In genomic region chr14:31389421-31390147, GRCm38 (mm10) we compare ENCODE assay signal across 13 mouse cellular contexts. TPM values are rescaled to one million over a fixed set of nuclear protein-coding genes. Genes with fewer than 3 reads are reported as not detected.
A peak's percentile ranks its signal among the peaks of the same experiment; 100 is the strongest.
DNase-seq lines count a peak whose midpoint lies in the region; ATAC-seq lines count a peak whose summit lies in the region.
"Had no signal": no experiment of that assay in that cellular context is flagged by ENCODE, and none has a peak within 500 bp of the region (broad histone marks: within the 10 kb centered on the region; RNA-seq: fewer than 3 reads in every experiment).

No protein-coding gene starts in this region.

- no peak overlapping the region for H3K4me3 ChIP-seq in neural tube, embryonic 15.5 days (replicated peaks)
- H3K4me3 ChIP-seq: lung, embryonic 15.5 days; midbrain, embryonic 13.5 days had no signal

- 87% methylated on average over 8 of the region's 8 CpGs for WGBS in neural tube, embryonic 15.5 days

- H3K9ac ChIP-seq in neural tube, embryonic 15.5 days (replicated peaks): no peak overlapping the region
- H3K9ac ChIP-seq: lung, embryonic 15.5 days; midbrain, embryonic 13.5 days had no signal

- H3K36me3 ChIP-seq in neural tube, embryonic 15.5 days: peaks cover 10% of the 10 kb centered on the region
- H3K36me3 ChIP-seq: lung, embryonic 15.5 days had no signal

- peak overlapping the region; percentile 60; the same call in 1 of the 2 replicates for H3K27ac ChIP-seq in neural tube, embryonic 15.5 days (replicated peaks)
- H3K27ac ChIP-seq: midbrain, embryonic 13.5 days had no signal

- H3K27me3 ChIP-seq in neural tube, embryonic 15.5 days (replicated peaks): no peaks in the 10 kb centered on the region
- H3K27me3 ChIP-seq: lung, embryonic 15.5 days; midbrain, embryonic 13.5 days had no signal

- H3K4me2 ChIP-seq in neural tube, embryonic 15.5 days: no peak overlapping the region
- H3K4me2 ChIP-seq: lung, embryonic 15.5 days; midbrain, embryonic 13.5 days had no signal

- H3K9me3 ChIP-seq in neural tube, embryonic 15.5 days (replicated peaks): no peaks in the 10 kb centered on the region
- H3K9me3 ChIP-seq: lung, embryonic 15.5 days; midbrain, embryonic 13.5 days had no signal

- peaks cover 39% of the 10 kb centered on the region for H3K4me1 ChIP-seq in neural tube, embryonic 15.5 days

- intact Hi-C loops in left cerebral cortex, postnatal 10 days (cut with DNase I): no loop called here

- ATAC-seq in neural tube, embryonic 15.5 days (ENCODE audit: low FRiP score): no peak
- peak; percentile 64 for ATAC-seq in megakaryocyte, adult 5-6 weeks (ENCODE audit: poor library complexity, severe bottlenecking)
- ATAC-seq: midbrain, embryonic 13.5 days had no signal

- peak; percentile 1 for DNase-seq in adrenal gland, adult 8-10 months
- DNase-seq in adrenal gland, postnatal 25 days: no peak
- no peak for DNase-seq in neural tube, embryonic 10.5 days (ENCODE audit: extremely low spot score, low spot score)
- DNase-seq in induced T-regulatory cell, adult 2 months (ENCODE audit: low read depth): peak; percentile 45
- no peak for DNase-seq in kidney, postnatal 36 days
- no peak for DNase-seq in left cerebral cortex, postnatal 10 days (ENCODE audit: extremely low spot score in 1 of 2, low spot score in 2 of 2)
- DNase-seq: embryo, embryonic 11 days; kidney, postnatal 14 days; thymus, adult 2 months had no signal

RNA-seq across cellular contexts. Expression of gene Sh3bp5, which starts 46.3 kb away (rescaled TPM):
- 100 to 1,000 TPM; 112 to 172 (median 115) TPM for total RNA-seq in adrenal gland, adult 8-10 months (2022)
- 112 and 134 TPM in 2 replicates for total RNA-seq in adrenal gland, postnatal 25 days (2021)
- 131 and 150 TPM in 2 replicates for polyA plus RNA-seq in neural tube, embryonic 15.5 days (2015; fragmentation: Nextera tagmentation; extraction: Ambion mirVana)
- 52.3 and 52.8 TPM in 2 replicates for total RNA-seq in megakaryocyte, adult 5-6 weeks (2015)
- total RNA-seq in megakaryocyte, adult 5-6 weeks (2017): 26.4 and 36.1 TPM in 2 replicates
- total RNA-seq in left cerebral cortex, postnatal 10 days (2021): 10 to 100 TPM; 76.4 to 80.0 TPM

RNA-seq across cellular contexts. Expression of gene Capn7, which starts 53.1 kb away (rescaled TPM):
- total RNA-seq in adrenal gland, adult 8-10 months (2022): 10 to 100 TPM; 42.7 to 51.4 (median 48.7) TPM
- 51.2 and 51.7 TPM in 2 replicates for total RNA-seq in adrenal gland, postnatal 25 days (2021)
- 74.4 and 77.2 TPM in 2 replicates for polyA plus RNA-seq in neural tube, embryonic 15.5 days (2015; fragmentation: Nextera tagmentation; extraction: Ambion mirVana)
- total RNA-seq in megakaryocyte, adult 5-6 weeks (2015): 45.3 and 48.0 TPM in 2 replicates
- total RNA-seq in megakaryocyte, adult 5-6 weeks (2017): 51.3 and 56.5 TPM in 2 replicates
- 10 to 100 TPM; 38.9 to 39.3 TPM for total RNA-seq in left cerebral cortex, postnatal 10 days (2021)

Comparison
In these comparisons a context has a peak if more than half of its experiments do, and no peak if none do; other contexts are left out.
1. DNase-seq: peak in adrenal gland, adult 8-10 months (single experiment) and induced T-regulatory cell, adult 2 months (single experiment); none in adrenal gland, postnatal 25 days (single experiment), neural tube, embryonic 10.5 days (single experiment), kidney, postnatal 36 days (0 of 2) and left cerebral cortex, postnatal 10 days (0 of 2).